Mouse (Mus musculus): ENCODE results near the gene Gm20388.

Gene Gm20388

GRCm38 (mm10) chr8:121474898-121475284 is 1564.2 kb downstream of the Gm20388 start:
- no peak for DNase-seq (ENCODE audit: low spot score in 2 of 2)

- peak in 1 of 2 experiments; percentile 10 for DNase-seq (ENCODE audit: low spot score in 2 of 2)
These were observed 1567.4 kb downstream of the Gm20388 start for GRCm38 (mm10) chr8:121477851-121478547.

- DNase-seq (ENCODE audit: low spot score in 2 of 2): peak in 1 of 2 experiments; percentile 11
These were observed 1568.5 kb downstream of the Gm20388 start for GRCm38 (mm10) chr8:121479144-121479543.

- no peak for DNase-seq (ENCODE audit: low spot score in 2 of 2)
These were observed 1569.9 kb downstream of the Gm20388 start for GRCm38 (mm10) chr8:121480411-121481031.

- DNase-seq (ENCODE audit: low spot score in 2 of 2): peak in 1 of 2 experiments; percentile 5
These were observed 1573.6 kb downstream of the Gm20388 start for GRCm38 (mm10) chr8:121484072-121484782.

- DNase-seq (ENCODE audit: low spot score in 2 of 2): no peak
These were observed 1581.0 kb downstream of the Gm20388 start for GRCm38 (mm10) chr8:121491633-121492032.

- DNase-seq (ENCODE audit: low spot score in 2 of 2): no peak
These were observed 1587.0 kb downstream of the Gm20388 start for GRCm38 (mm10) chr8:121497621-121498020.

GRCm38 (mm10) chr8:121511751-121512150 is 1601.1 kb downstream of the Gm20388 start:
- DNase-seq (ENCODE audit: low spot score in 2 of 2): no peak

- DNase-seq (ENCODE audit: low spot score in 2 of 2): peak; percentile 27 to 64
These were observed 1602.8 kb downstream of the Gm20388 start for GRCm38 (mm10) chr8:121513429-121513828.

- DNase-seq (ENCODE audit: low spot score in 2 of 2): no peak
These were observed 1614.6 kb downstream of the Gm20388 start for GRCm38 (mm10) chr8:121525111-121525818.

- no peak for DNase-seq (ENCODE audit: low spot score in 2 of 2)
These were observed 1616.3 kb downstream of the Gm20388 start for GRCm38 (mm10) chr8:121526811-121527550.

- DNase-seq (ENCODE audit: low spot score in 2 of 2): no peak
These were observed 1617.1 kb downstream of the Gm20388 start for GRCm38 (mm10) chr8:121527751-121528150.

- peak; percentile 48 to 50 for DNase-seq (ENCODE audit: low spot score in 2 of 2)
These were observed 1618.1 kb downstream of the Gm20388 start for GRCm38 (mm10) chr8:121528790-121529189.

- DNase-seq (ENCODE audit: low spot score in 2 of 2): no peak
These were observed 1620.0 kb downstream of the Gm20388 start for GRCm38 (mm10) chr8:121530639-121531038.

- no peak for DNase-seq (ENCODE audit: low spot score in 2 of 2)
These were observed 1621.7 kb downstream of the Gm20388 start for GRCm38 (mm10) chr8:121532381-121532780.

GRCm38 (mm10) chr8:121541862-121542261 is 1631.2 kb downstream of the Gm20388 start:
- DNase-seq (ENCODE audit: low spot score in 2 of 2): no peak

- DNase-seq (ENCODE audit: low spot score in 2 of 2): no peak
These were observed 1632.3 kb downstream of the Gm20388 start for GRCm38 (mm10) chr8:121542901-121543300.

- no peak for DNase-seq (ENCODE audit: low spot score in 2 of 2)
These were observed 1633.7 kb downstream of the Gm20388 start, which contains the start of gene 1700018B08Rik for GRCm38 (mm10) chr8:121544276-121544785. TSS of gene 1700018B08Rik (minus strand) at chr8:121544320.

GRCm38 (mm10) chr8:121544936-121545335 is 1634.3 kb downstream of the Gm20388 start:
- DNase-seq (ENCODE audit: low spot score in 2 of 2): no peak

- peak; percentile 43 to 53 for DNase-seq (ENCODE audit: low spot score in 2 of 2)
These were observed 1636.5 kb downstream of the Gm20388 start for GRCm38 (mm10) chr8:121547132-121547531.

- no peak for DNase-seq (ENCODE audit: low spot score in 2 of 2)
These were observed 1639.4 kb downstream of the Gm20388 start for GRCm38 (mm10) chr8:121550056-121550455.

Measured in heart, adult 9 months (tissue).